Mouse (Mus musculus): ENCODE data around the gene Pxylp1.

Pxylp1 gene

GRCm38 (mm10) chr9:96859027-96859426 lies 33.4 kb downstream of the Pxylp1 start:
- no peak for DNase-seq (ENCODE audit: low spot score)

- no peak for DNase-seq (ENCODE audit: low spot score)
Measured at GRCm38 (mm10) chr9:96857838-96858237, 34.6 kb downstream of the Pxylp1 start.

- no peak for DNase-seq (ENCODE audit: low spot score)
Measured at GRCm38 (mm10) chr9:96853300-96854186, 38.9 kb downstream of the Pxylp1 start.

GRCm38 (mm10) chr9:96851634-96852033 lies 40.8 kb downstream of the Pxylp1 start:
- no peak for DNase-seq (ENCODE audit: low spot score)

GRCm38 (mm10) chr9:96851036-96851435 lies 41.4 kb downstream of the Pxylp1 start:
- DNase-seq (ENCODE audit: low spot score): no peak

- no peak for DNase-seq (ENCODE audit: low spot score)
Measured at GRCm38 (mm10) chr9:96849012-96849411, 43.5 kb downstream of the Pxylp1 start.

GRCm38 (mm10) chr9:96846361-96846760 lies 46.1 kb downstream of the Pxylp1 start:
- DNase-seq (ENCODE audit: low spot score): no peak

- peak; percentile 42 for DNase-seq (ENCODE audit: low spot score)
Measured at GRCm38 (mm10) chr9:96844798-96845209, 47.7 kb downstream of the Pxylp1 start.

GRCm38 (mm10) chr9:96839376-96839775 lies 53.1 kb downstream of the Pxylp1 start:
- no peak for DNase-seq (ENCODE audit: low spot score)

GRCm38 (mm10) chr9:96838864-96839263 lies 53.6 kb downstream of the Pxylp1 start:
- DNase-seq (ENCODE audit: low spot score): peak; percentile 20

- DNase-seq (ENCODE audit: low spot score): no peak
Measured at GRCm38 (mm10) chr9:96837781-96838420, 54.6 kb downstream of the Pxylp1 start.

- no peak for DNase-seq (ENCODE audit: low spot score)
Measured at GRCm38 (mm10) chr9:96836984-96837383, 55.5 kb downstream of the Pxylp1 start.

GRCm38 (mm10) chr9:96835374-96835921 lies 57.0 kb downstream of the Pxylp1 start:
- no peak for DNase-seq (ENCODE audit: low spot score)

- no peak for DNase-seq (ENCODE audit: low spot score)
Measured at GRCm38 (mm10) chr9:96833606-96834005, 58.9 kb downstream of the Pxylp1 start.

GRCm38 (mm10) chr9:96832516-96832915 lies 60.0 kb downstream of the Pxylp1 start:
- no peak for DNase-seq (ENCODE audit: low spot score)

- DNase-seq (ENCODE audit: low spot score): no peak
Measured at GRCm38 (mm10) chr9:96830856-96831359, 61.6 kb downstream of the Pxylp1 start.

- DNase-seq (ENCODE audit: low spot score): no peak
Measured at GRCm38 (mm10) chr9:96829682-96830081, 62.8 kb downstream of the Pxylp1 start.

- DNase-seq (ENCODE audit: low spot score): peak; percentile 11
Measured at GRCm38 (mm10) chr9:96828071-96828470, 64.4 kb downstream of the Pxylp1 start.

GRCm38 (mm10) chr9:96827002-96827785 lies 65.3 kb downstream of the Pxylp1 start:
- peak; percentile 49 for DNase-seq (ENCODE audit: low spot score)

- DNase-seq (ENCODE audit: low spot score): no peak
Measured at GRCm38 (mm10) chr9:96824857-96825256, 67.6 kb downstream of the Pxylp1 start.

- DNase-seq (ENCODE audit: low spot score): peak; percentile 14
Measured at GRCm38 (mm10) chr9:96824026-96824425, 68.4 kb downstream of the Pxylp1 start.

GRCm38 (mm10) chr9:96823541-96823940 lies 68.9 kb downstream of the Pxylp1 start:
- no peak for DNase-seq (ENCODE audit: low spot score)

All from adipocyte (in vitro differentiated cells).